Mouse (Mus musculus) spleen, adult 2 months (tissue): ENCODE data around the gene Pts.

Experiments
- CTCF ChIP-seq: fragments of 200-500 bp; IDR thresholded peaks from 2 replicates; pipeline ENCODE4 v1.5.1; 2011; ENCODE audit warnings: mild to moderate bottlenecking, inconsistent platforms; ENCODE audit not compliant: insufficient read depth, insufficient read length, insufficient replicate concordance; ENCODE audit errors: extremely low read depth
- POLR2A ChIP-seq: fragments of 200-500 bp; IDR thresholded peaks from 2 replicates; pipeline ENCODE4 v1.6.1; 2011; ENCODE audit warnings: low read depth, low read length, inconsistent platforms

DNA sequence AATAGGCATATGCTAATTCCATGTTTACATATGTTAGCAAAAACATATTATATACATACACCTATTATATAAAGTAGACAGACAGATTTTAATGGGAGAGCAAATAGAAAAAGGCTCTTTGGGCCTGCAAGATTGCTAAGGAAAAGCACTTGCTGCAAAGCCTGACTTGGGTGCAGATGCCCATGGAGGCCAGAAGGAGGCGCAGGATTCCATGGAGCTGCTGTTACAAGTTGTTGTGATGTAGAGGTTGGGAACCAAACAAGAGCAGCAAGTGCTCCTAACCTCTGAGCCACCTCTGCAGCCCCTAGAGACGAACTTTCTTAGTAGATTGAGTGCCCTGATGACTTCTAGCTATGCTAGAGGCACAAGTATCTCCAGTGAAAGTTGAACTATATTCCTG is 9.7 kb downstream of the Pts start:
- TF ChIP-seq POLR2A (no peak), CTCF (peak; percentile 29; the same call in 1 of the 2 replicates)
